26 mouse cellular contexts compared by ENCODE assay signal in the genomic region with DNA sequence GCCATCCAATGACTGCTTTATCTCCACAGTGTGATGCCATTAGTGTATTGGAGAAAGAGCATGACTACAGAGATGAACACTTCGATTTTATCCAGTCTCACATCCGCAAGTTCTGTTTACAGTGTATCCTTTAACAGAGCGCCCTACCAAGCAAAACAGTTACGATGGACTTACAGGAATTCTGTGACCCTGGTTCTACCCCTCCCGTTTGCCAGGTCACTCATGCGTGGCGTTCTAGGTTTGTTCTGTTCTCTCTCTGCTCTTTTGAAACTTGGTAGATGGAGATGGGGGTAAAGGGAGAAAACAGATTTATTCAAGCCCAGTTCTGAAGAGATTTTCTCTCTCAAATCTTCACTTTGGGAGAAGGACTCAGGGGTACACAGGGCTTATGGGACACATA. TPM values are rescaled to one million over a fixed set of nuclear protein-coding genes. Genes with fewer than 3 reads are reported as not detected.
DNase-seq lines count a peak whose midpoint lies in the region; ATAC-seq lines count a peak whose summit lies in the region.
"Had no signal": no experiment of that assay in that cellular context is flagged by ENCODE, and none has a peak within 500 bp of the region (broad histone marks: within the 10 kb centered on the region; RNA-seq: fewer than 3 reads in every experiment).

No protein-coding gene starts in this region.

- H3K36me3 ChIP-seq in kidney, embryonic 14.5 days (ENCODE audit: control insufficient read depth, insufficient read depth, low read length), result peaks cover 76% of the 10 kb centered on the region
- peaks cover 93% of the 10 kb centered on the region for H3K36me3 ChIP-seq in kidney, embryonic 15.5 days

- H3K27me3 ChIP-seq in kidney, embryonic 14.5 days (ENCODE audit: control insufficient read depth, insufficient read depth, low read length), result no peaks in the 10 kb centered on the region
- no peaks in the 10 kb centered on the region for H3K27me3 ChIP-seq in kidney, embryonic 15.5 days
- H3K27me3 ChIP-seq: CH12.LX; forebrain, embryonic 13.5 days; heart, embryonic 13.5 days; Patski had no signal

- no peak overlapping the region for H3K9ac ChIP-seq in kidney, embryonic 14.5 days (ENCODE audit: low read depth, low read length)
- no peak overlapping the region for H3K9ac ChIP-seq in kidney, embryonic 15.5 days
- H3K9ac ChIP-seq: forebrain, embryonic 13.5 days; heart, embryonic 13.5 days; hindbrain, embryonic 14.5 days had no signal

- H3K4me1 ChIP-seq in kidney, embryonic 14.5 days (ENCODE audit: control insufficient read depth, insufficient read depth, low read length), result no peaks in the 10 kb centered on the region
- H3K4me1 ChIP-seq in kidney, embryonic 15.5 days, result peaks cover 10% of the 10 kb centered on the region
- H3K4me1 ChIP-seq: forebrain, embryonic 13.5 days; heart, embryonic 13.5 days had no signal

- H3K27ac ChIP-seq in kidney, embryonic 14.5 days (ENCODE audit: low read depth, low read length), result no peak overlapping the region
- H3K27ac ChIP-seq in kidney, embryonic 15.5 days, result no peak overlapping the region
- H3K27ac ChIP-seq: forebrain, embryonic 10.5 days; forebrain, embryonic 13.5 days; heart, adult 2 months; heart, embryonic 10.5 days; heart, embryonic 13.5 days; hindbrain, embryonic 14.5 days had no signal

- no peak overlapping the region for H3K4me3 ChIP-seq in kidney, embryonic 14.5 days (ENCODE audit: low read length)
- H3K4me3 ChIP-seq in kidney, embryonic 15.5 days (replicated peaks), result no peak overlapping the region
- H3K4me3 ChIP-seq: forebrain, embryonic 10.5 days; forebrain, embryonic 13.5 days; heart, adult 2 months; heart, embryonic 10.5 days; heart, embryonic 13.5 days had no signal

- no peak overlapping the region for H3K4me2 ChIP-seq in kidney, embryonic 14.5 days (replicated peaks; ENCODE audit: low read depth, low read length)
- H3K4me2 ChIP-seq in kidney, embryonic 15.5 days, result no peak overlapping the region
- H3K4me2 ChIP-seq: forebrain, embryonic 13.5 days; heart, embryonic 13.5 days; hindbrain, embryonic 14.5 days had no signal

- no peak for ATAC-seq in kidney, embryonic 14.5 days (ENCODE audit: low FRiP score, low TSS enrichment)
- ATAC-seq in kidney, embryonic 15.5 days (replicated peaks; ENCODE audit: low FRiP score), result no peak
- ATAC-seq: forebrain, embryonic 13.5 days; forebrain, embryonic 16.5 days; Patski had no signal

- WGBS in kidney, embryonic 14.5 days, result 84% methylated on average over 7 of the region's 7 CpGs
- WGBS in kidney, embryonic 15.5 days, result 77% methylated on average over 7 of the region's 7 CpGs

- H3K9me3 ChIP-seq in kidney, embryonic 14.5 days (ENCODE audit: control insufficient read depth, low read length), result no peaks in the 10 kb centered on the region
- H3K9me3 ChIP-seq in kidney, embryonic 15.5 days (replicated peaks), result no peaks in the 10 kb centered on the region
- H3K9me3 ChIP-seq: forebrain, embryonic 10.5 days; forebrain, embryonic 13.5 days; G1E; heart, embryonic 10.5 days; heart, embryonic 13.5 days had no signal

- DNase-seq in kidney, adult 18-20 months, result peak; percentile 80
- DNase-seq in kidney, adult 9 months, result peak; percentile 93
- peak; percentile 81 to 87 for DNase-seq in kidney, postnatal 25 days
- DNase-seq in lung, postnatal 36 days, result no peak
- DNase-seq: adrenal gland, postnatal 10 days; adrenal gland, postnatal 36 days; B cell, adult 2 months; cerebellum, adult 18-20 months; cerebellum, adult 9-10 months; cerebellum, postnatal 14 days; gastrocnemius, postnatal 10 days; gastrocnemius, postnatal 36 days; heart, adult 2 months; heart, postnatal 14 days; heart, postnatal 4 days had no signal

RNA-seq across cellular contexts. Expression of gene Cmtm6, which starts 17.4 kb away (rescaled TPM):
- 25.0 and 53.0 TPM in 2 replicates for polyA plus RNA-seq in kidney, embryonic 14.5 days (2014; fragmentation: Nextera tagmentation; extraction: Ambion mirVana)
- 56.3 and 57.6 TPM in 2 replicates for polyA plus RNA-seq in kidney, embryonic 15.5 days (2015; fragmentation: Nextera tagmentation; extraction: Ambion mirVana)

RNA-seq across cellular contexts. Expression of gene Dync1li1, which starts 24.9 kb away (rescaled TPM):
- polyA plus RNA-seq in kidney, embryonic 14.5 days (2014; fragmentation: Nextera tagmentation; extraction: Ambion mirVana), result 37.7 and 55.9 TPM in 2 replicates
- polyA plus RNA-seq in kidney, embryonic 15.5 days (2015; fragmentation: Nextera tagmentation; extraction: Ambion mirVana), result 62.2 and 67.5 TPM in 2 replicates
